Mouse (Mus musculus): ENCODE measurements at regions not wholly inside any gene's neighbourhood (a gene's known extent, or its start where the extent isn't known, plus 50 kb on each side); places are given as distances from the start of the nearest gene placed in this dataset.
A peak's percentile ranks its signal among the peaks of the same experiment; 100 is the strongest.

GRCm38 (mm10) chr3:115793344-115794059, 78.6 kb upstream of the S1pr1 start:
- peak; percentile 67 for TF ChIP-seq CTCF (IDR thresholded peaks at IDR 0.05)
- TF ChIP-seq EP300 (IDR thresholded peaks at IDR 0.05) = no peak
